Mouse (Mus musculus) 416B (cell line): ENCODE data around the gene Ssx2ip.

Experiments used
- DNase-seq: peaks from one replicate; pipeline ENCODE4 v3.0.0; 2011; ENCODE audit warnings: low read depth

Gene Ssx2ip

DNA sequence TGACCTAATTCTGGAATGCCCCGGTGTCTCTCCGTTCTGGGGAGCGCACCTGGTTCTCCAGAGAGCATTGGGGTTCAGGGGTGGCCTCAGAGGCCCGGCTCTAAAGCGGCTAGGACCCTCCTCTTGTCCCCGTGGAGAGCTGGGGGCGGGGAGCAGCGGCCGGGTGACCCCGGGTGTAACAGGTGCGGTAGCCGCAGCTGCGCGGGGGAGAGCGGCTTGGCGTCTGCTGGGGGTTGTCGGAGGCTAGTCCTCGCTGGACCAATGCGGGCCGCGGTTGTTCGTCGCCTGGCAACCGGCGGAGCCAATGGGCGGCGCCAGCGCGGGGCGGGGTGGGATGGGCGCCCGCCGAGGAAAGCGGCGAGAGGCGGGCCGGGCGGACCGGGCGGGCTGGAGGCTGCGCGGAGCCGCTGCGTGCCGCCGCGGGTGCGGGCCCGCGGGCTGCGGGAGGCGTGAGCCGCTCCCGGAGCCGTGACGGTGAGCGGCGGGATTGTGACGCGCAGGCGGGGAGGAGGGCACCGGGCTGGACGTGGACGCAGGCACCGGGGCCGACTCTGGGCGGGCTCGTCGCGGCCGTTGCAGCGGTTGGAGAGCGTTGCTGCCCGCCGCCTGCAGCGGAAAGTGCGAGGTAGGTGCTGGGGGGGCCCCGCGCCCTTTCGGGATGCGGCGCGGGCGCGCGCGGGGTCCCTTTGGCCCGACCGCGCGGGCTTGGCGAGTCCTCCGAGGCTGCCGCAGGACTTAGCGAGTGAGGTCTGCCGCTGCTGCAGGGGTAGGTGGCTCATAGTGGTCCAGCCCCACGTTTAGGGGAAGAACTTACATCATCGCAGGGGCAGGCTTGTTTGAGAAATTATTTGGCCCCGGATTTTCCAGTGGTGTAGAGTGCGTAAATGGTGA lies at the start of gene Ssx2ip:
Gene Ssx2ip (plus strand): TSS at position 332 of the 891 bp plus-strand sequence.
- DNase-seq, result peak; percentile 88

- no peak for DNase-seq
These were observed 49.3 kb upstream of the Ssx2ip start for GRCm38 (mm10) chr3:146355146-146355545.

DNA sequence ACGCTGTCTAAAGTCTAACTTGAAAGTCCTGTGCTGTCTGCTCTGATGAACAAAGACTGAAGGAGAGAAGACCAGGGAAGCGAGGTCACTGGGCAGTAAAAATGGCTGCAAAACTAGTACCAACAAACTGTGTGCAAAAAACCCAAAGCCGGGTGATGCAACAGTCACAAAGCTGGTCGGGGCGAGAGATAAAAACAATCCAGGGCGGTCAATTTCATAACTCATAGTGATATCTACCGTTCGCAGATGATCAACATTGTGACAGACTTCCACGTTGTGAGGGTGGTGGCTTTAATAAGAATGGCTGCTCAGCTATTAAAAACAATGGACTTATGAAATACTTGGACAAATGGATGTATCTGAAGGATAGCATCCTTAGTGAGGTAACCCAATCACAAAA lies 39.0 kb upstream of the Ssx2ip start:
- DNase-seq, result peak; percentile 76

- DNase-seq, result no peak
These were observed 37.4 kb upstream of the Ssx2ip start for GRCm38 (mm10) chr3:146367058-146367457.

DNA sequence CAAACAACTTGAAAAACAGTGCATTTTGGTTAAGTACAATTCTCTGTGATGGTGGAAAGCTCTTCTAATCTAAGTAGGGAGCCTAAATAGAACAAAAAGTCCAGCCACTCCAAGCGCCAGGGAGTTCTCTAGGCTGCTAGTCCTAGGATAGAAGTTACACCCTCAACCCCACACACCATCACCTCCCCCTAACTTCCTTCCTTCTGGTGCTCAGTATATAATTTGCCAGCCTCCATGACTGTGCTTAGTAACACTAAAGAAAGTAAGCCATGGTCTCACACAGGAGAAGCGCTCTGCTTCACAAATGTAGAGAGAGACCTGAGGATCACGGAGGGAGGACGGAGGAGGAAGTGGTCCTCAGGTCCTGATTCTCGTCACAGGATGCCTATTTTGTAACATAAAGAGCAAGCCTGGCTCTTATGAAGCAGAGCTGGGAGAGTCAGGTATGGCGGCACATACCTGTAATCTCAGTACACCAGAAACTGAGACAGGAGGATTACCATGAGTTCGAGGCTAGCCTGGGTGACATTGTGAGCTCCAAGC lies 33.8 kb upstream of the Ssx2ip start:
- no peak for DNase-seq

- DNase-seq, result no peak
These were observed 33.2 kb upstream of the Ssx2ip start for GRCm38 (mm10) chr3:146371201-146371600.

- DNase-seq, result no peak
These were observed 29.8 kb upstream of the Ssx2ip start for GRCm38 (mm10) chr3:146374596-146375175.

DNA sequence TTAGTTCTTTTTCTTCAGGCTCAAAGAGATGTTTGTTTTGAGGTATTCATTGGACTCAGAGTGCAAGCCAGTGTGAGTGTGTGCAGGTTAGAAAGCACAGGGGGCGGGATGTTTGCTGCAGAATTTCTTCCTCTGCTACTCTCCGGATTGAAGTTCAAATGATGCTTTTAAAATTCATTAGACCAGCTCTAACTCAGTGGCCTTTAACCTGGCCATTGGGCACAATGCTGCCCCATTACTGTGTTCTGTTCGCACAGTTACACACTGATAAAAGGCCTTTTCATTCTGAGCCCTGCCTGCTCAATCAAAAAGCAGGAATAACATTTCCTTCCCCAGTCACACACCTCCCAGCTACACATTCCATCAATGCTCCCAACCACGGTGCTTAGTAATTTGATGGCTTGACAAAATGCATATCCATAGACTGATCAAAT lies 29.2 kb upstream of the Ssx2ip start:
- no peak for DNase-seq

- no peak for DNase-seq
These were observed 27.9 kb upstream of the Ssx2ip start for GRCm38 (mm10) chr3:146376337-146377130.

- DNase-seq, result no peak
These were observed 27.2 kb upstream of the Ssx2ip start for GRCm38 (mm10) chr3:146377216-146377615.

- DNase-seq, result no peak
These were observed 25.7 kb upstream of the Ssx2ip start for GRCm38 (mm10) chr3:146378753-146379152.

- no peak for DNase-seq
These were observed 24.5 kb upstream of the Ssx2ip start for GRCm38 (mm10) chr3:146379740-146380466.

DNA sequence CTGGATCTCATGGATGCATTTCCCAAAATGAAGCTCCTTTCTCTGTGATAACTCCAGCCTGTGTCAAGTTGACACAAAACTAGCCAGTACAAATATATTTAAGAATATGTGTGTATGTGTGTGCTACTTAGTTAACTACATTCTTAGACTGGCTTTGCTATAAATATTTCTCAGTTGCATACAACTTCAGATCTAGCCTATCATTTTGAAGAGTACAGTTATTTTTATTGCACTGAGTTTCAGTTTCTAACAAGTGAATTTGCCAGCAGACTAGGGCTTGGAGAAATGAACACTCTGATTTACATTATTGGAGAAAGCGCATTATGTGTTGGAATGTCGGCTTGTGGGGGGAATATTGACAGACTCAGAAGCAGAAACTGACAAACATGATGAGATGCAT lies 23.6 kb upstream of the Ssx2ip start:
- no peak for DNase-seq

- no peak for DNase-seq
These were observed 23.0 kb upstream of the Ssx2ip start for GRCm38 (mm10) chr3:146381471-146381870.

GRCm38 (mm10) chr3:146386800-146387199 lies 17.6 kb upstream of the Ssx2ip start:
- no peak for DNase-seq

DNA sequence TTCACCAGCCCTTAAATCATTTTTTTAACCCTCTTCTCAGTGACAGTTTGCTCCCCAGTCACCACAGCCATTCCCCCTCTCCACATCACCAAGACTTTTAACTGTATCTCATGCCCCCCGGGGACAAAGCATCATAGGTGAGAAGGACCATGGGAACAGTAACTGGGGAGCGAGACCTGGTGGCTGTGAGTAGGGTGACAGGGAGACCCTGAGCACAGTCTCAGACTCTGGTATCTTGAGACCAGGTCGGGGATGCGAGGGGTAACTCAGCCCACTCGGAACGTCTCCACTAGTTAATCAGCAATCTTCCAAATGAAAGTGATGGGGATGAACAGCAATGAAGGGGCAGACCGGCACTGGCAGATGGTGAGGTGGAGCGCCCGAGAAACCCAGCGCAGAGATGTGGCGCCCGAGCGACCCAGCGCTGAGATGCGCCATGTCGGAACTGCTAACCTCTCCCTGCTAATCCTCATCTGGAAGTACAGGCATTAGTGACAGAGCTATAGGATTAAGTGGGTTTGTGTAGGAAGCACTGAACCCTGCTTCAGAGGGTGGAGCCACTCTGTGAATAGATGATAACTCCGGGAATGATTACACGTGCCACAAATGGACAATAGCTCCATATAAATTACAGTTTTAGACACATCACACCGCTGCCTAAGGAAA lies 11.7 kb upstream of the Ssx2ip start:
- no peak for DNase-seq

DNA sequence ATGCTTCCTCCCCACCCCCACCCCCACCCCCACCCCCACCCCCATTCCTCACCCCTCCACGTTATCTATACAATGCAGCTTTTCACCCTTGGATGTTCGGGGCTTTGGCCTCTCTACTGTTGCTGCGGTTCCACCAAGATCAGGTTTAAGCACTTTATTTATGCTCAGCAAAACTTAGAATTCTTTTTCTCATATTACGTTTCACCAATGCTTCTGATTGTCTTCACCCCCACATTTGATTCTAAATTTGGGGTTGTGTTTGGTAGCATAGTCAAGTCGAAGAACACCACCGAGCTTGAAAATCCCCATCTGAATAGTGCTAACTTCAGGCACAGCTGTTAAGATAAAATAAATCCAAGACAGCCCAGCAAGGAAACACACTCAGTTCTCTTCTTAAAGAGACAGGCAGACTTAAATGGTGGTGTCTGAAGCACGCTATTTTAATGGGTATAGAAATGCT lies 10.8 kb upstream of the Ssx2ip start:
- no peak for DNase-seq

DNA sequence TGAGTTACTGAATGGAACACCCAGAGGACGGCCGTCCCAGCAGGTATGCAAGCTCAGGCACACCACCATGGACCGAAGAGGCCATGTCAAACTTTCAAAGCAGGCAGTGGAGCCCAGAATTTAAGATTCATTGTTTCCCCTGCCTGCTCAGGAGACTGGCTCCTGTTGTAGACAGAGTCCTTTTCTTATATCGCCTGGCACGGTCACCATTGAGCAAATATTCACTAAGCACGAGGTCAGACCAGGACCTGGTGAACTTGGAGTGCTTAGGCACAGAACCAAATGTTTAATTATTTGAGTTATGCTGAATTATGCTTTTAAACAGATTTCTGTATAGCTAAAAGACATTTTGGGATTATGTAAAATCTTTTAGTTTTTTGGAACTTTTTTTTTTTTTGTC lies 8.2 kb upstream of the Ssx2ip start:
- DNase-seq, result no peak

GRCm38 (mm10) chr3:146396934-146397333 lies 7.5 kb upstream of the Ssx2ip start:
- DNase-seq, result no peak

- DNase-seq, result no peak
These were observed 6.6 kb upstream of the Ssx2ip start for GRCm38 (mm10) chr3:146397847-146398246.

GRCm38 (mm10) chr3:146399203-146399602 lies 5.2 kb upstream of the Ssx2ip start:
- DNase-seq, result no peak
